Mouse (Mus musculus) embryonic fibroblast, embryonic 13.5 days (primary cell): ENCODE data around the gene Spaca6. TPM values are rescaled to one million over a fixed set of nuclear protein-coding genes. Genes with fewer than 3 reads are reported as not detected.

Experiments used
- H3K27ac ChIP-seq: 2 replicates; pipeline ENCODE4 v1.5.1; 2012; ENCODE audit warnings: low read length, control low read depth, inconsistent platforms; ENCODE audit not compliant: insufficient read depth
- H3K4me1 ChIP-seq: 2 replicates; pipeline ENCODE4 v1.6.1; 2011; ENCODE audit warnings: low read length; ENCODE audit not compliant: control insufficient read depth, insufficient read depth
- H3K4me3 ChIP-seq: 2 replicates; pipeline ENCODE4 v1.5.1; 2011; ENCODE audit warnings: mild to moderate bottlenecking, control low read depth, low read length; ENCODE audit not compliant: insufficient read depth
- CTCF ChIP-seq: IDR thresholded peaks from 2 replicates; pipeline ENCODE4 v1.5.1; 2011; ENCODE audit warnings: mild to moderate bottlenecking, control low read depth, low read length, moderate library complexity, borderline replicate concordance; ENCODE audit not compliant: insufficient read depth
- POLR2A ChIP-seq: IDR thresholded peaks from 2 replicates; pipeline ENCODE4 v1.6.1; 2011; ENCODE audit warnings: low read depth, mild to moderate bottlenecking, control low read depth, low read length, moderate library complexity
- polyA plus RNA-seq: library from polyadenylated mRNA; stranded (reverse); fragments of >200 nt; gene quantifications from 2 replicates; pipeline ENCODE4 v1.2.4, GENCODE M21; 2011; ENCODE audit warnings: low read depth; ENCODE audit not compliant: missing spikeins, insufficient read length

The Spaca6 gene
- polyA plus RNA-seq, 1 experiment, result 140 TPM

DNA sequence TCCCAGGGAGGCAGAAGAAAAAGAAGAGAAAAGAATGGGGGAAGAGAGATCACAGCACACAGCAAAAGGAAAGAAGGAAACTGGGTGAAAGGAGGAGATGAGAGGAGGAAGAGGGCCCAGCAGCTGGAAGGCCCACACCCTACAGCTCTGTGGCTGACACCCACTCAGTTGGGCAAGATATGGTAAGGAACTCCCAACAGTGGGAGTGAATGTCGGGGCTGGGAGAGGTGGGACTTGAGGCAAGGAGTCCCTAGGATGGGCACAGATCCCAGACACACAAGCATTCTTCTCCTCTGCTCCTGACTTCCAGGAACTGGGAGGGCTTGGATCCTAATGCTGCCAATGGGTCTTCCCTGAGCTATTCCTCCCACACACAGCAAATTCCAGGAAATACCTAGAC lies 35.4 kb downstream of the Spaca6 start:
- TF ChIP-seq POLR2A (no peak), CTCF (no peak)
- peaks cover 4% of the 10 kb centered on the region; the same call in 1 of the 2 replicates for H3K4me1 ChIP-seq
- H3K27ac ChIP-seq, result no peak overlapping the region

DNA sequence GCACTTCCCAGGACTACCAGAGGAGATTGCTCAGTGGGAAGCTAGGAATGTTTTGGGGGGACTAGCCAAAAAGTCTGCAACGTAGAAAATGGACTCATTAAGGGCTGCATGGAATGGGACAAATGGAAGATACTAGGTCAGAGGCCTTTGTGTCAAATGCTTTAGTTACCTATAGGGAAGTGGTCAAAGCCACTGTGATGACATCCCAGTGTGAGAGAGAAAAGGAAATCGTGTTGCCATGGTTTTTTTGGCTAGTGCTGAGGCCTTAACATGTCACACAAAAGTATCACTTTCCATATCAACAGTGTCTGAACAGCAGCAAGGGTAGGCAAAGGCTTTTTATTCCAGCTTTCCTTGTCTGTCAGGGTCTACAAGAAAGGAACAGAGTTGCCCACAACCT lies 38.2 kb downstream of the Spaca6 start:
- Histone ChIP-seq H3K4me1 (no peaks in the 10 kb centered on the region), H3K27ac (no peak overlapping the region), H3K4me3 (no peak overlapping the region)
- no peak for TF ChIP-seq POLR2A

More for the DNA sequence above, 35.4 kb downstream of the Spaca6 start:
- no peak overlapping the region for H3K4me3 ChIP-seq

- no peak for TF ChIP-seq CTCF
- TF ChIP-seq POLR2A, result no peak
- H3K4me3 ChIP-seq, result no peak overlapping the region
- H3K27ac ChIP-seq, result no peak overlapping the region
- H3K4me1 ChIP-seq, result no peaks in the 10 kb centered on the region
Observed at GRCm38 (mm10) chr17:17866801-17867469, 40.0 kb downstream of the Spaca6 start.

DNA sequence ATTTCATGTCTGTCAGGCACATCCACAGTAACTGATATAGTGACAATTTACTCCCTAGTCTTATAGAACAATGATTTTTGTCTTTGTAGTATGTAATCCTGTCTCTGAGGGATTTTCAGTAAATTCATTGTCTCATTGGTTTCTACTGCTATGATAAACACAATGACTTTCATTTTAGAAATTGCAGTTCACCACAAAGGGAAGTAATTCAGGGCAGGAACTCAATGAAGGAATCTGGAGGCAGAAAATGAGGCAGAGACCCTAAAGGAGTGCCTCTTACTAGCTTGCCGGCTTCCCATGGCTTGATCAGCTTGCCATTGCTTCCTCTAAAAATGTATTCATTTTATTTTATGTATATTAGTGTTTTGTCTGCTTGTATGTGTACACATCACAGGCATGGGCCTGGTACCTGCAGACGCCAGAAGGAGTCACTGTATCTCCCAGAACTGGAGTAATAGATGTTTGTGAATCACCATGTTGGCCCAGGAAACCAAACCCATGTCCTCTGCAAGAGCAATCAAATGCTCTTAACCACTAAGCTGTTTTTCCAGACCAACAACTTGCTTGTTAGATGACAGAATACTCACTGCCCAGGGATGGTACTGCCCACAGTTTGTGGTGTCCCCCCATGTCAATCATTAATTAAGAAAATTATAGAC lies 44.1 kb downstream of the Spaca6 start:
- Histone ChIP-seq H3K4me1 (no peaks in the 10 kb centered on the region), H3K4me3 (no peak overlapping the region), H3K27ac (no peak overlapping the region)
- TF ChIP-seq POLR2A (no peak), CTCF (no peak)

DNA sequence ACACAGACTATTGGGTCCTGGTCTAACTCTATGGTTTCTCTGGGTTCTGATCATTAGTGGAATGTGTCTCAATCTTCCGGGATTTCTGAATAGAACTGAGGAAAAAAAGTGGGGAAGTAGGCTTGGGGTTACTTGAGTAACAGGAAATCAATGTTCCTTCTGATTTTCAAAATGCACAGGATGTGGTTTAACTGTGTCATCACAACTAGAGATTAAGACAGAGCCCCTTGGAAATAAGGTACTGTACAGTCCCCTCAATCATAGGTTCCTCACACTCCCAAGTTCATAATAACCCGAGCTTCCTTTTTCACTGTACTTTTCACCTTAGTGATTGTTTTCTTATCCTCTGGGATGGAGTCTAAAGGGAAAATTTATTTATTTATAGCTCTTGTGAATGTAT lies 44.7 kb downstream of the Spaca6 start:
- TF ChIP-seq POLR2A (no peak), CTCF (no peak)
- no peak overlapping the region for H3K4me3 ChIP-seq
- no peak overlapping the region for H3K27ac ChIP-seq

GRCm38 (mm10) chr17:17879347-17879746 lies 52.4 kb downstream of the Spaca6 start:
- no peak overlapping the region for H3K4me3 ChIP-seq
- TF ChIP-seq CTCF (no peak), POLR2A (no peak)
- no peak overlapping the region for H3K27ac ChIP-seq
- H3K4me1 ChIP-seq, result no peaks in the 10 kb centered on the region

More for the DNA sequence above, 44.7 kb downstream of the Spaca6 start:
- no peaks in the 10 kb centered on the region for H3K4me1 ChIP-seq

GRCm38 (mm10) chr17:17882672-17883071 lies 55.7 kb downstream of the Spaca6 start:
- TF ChIP-seq CTCF (no peak), POLR2A (no peak)
- Histone ChIP-seq H3K4me3 (no peak overlapping the region), H3K27ac (no peak overlapping the region), H3K4me1 (no peaks in the 10 kb centered on the region)

GRCm38 (mm10) chr17:17883840-17884239 lies 56.9 kb downstream of the Spaca6 start, which contains the start of gene Fpr1:
Gene Fpr1 (minus strand): TSS chr17:17883940.
- H3K27ac ChIP-seq, result no peak within 1 kb of the TSS
- no peak for TF ChIP-seq POLR2A
- no peak for TF ChIP-seq CTCF
- H3K4me3 ChIP-seq, result no peak within 1 kb of the TSS
- H3K4me1 ChIP-seq, result no peaks in the 10 kb centered on the region

DNA sequence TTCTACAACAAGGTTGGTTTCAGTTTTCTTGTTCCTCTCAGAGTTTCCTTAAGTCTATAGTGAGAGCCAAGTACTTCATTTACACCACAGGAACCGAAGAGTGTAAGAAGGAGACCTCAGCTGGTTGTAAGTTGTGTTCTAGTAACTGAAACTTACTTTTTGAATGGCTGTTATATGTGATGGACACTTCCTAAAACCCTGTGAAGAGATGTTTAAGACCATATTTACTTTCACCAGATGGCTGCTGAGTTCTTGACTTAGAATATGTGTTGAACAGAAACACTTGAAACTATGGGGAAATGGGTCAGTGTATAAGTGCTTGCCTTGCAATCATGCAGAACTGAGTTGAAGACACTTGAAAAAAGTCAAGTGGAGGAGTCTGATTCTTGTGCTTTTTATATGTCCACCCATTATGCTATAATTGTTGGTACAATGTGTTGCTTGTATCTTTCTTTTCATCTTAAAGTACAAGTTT lies 60.9 kb downstream of the Spaca6 start, which contains the start of the genes Fpr2 and Fpr3:
Gene Fpr2 (plus strand): TSS at position 51 of the 475 bp plus-strand sequence.
Gene Fpr3 (plus strand): TSS at position 79 of the 475 bp plus-strand sequence.
- no peak within 1 kb of the TSS for H3K27ac ChIP-seq
- TF ChIP-seq CTCF, result no peak
- no peak for TF ChIP-seq POLR2A

More for the DNA sequence above, 60.9 kb downstream of the Spaca6 start, which contains the start of the genes Fpr2 and Fpr3:
- Histone ChIP-seq H3K4me1 (no peaks in the 10 kb centered on the region), H3K4me3 (no peak within 1 kb of the TSS)
